Mouse (Mus musculus) CH12F3 (cell line): ENCODE measurements around the gene Adamts3.

ENCODE experiments used
- in situ Hi-C: fragments of 300-500 bp; cut with MboI; formaldehyde crosslinking; loops from 2 replicates; pipeline ENCODE4 v1.14.3; 2020; ENCODE audit warnings: low sequenced_read_pairs

Adamts3 gene

GRCm38 (mm10) chr5:89883051-89883907 lies at the start of gene Adamts3:
Gene Adamts3 (minus strand): TSS chr5:89883334.
- in situ Hi-C loops: no loop called here

GRCm38 (mm10) chr5:89931511-89931910 lies 48.4 kb upstream of the Adamts3 start:
- in situ Hi-C loops: no loop called here

- in situ Hi-C loops: no loop called here
Measured at GRCm38 (mm10) chr5:89912359-89912758, 29.2 kb upstream of the Adamts3 start.

- in situ Hi-C loops: no loop called here
Measured at GRCm38 (mm10) chr5:89911950-89912349, 28.8 kb upstream of the Adamts3 start.

- in situ Hi-C loops: no loop called here
Measured at GRCm38 (mm10) chr5:89911508-89911907, 28.4 kb upstream of the Adamts3 start.

GRCm38 (mm10) chr5:89906884-89907431 lies 23.8 kb upstream of the Adamts3 start:
- in situ Hi-C loops: no loop called here

- in situ Hi-C loops: no loop called here
Measured at GRCm38 (mm10) chr5:89901026-89901425, 17.9 kb upstream of the Adamts3 start.

GRCm38 (mm10) chr5:89897495-89897894 lies 14.4 kb upstream of the Adamts3 start:
- in situ Hi-C loops: no loop called here

- in situ Hi-C loops: no loop called here
Measured at GRCm38 (mm10) chr5:89895520-89895919, 12.4 kb upstream of the Adamts3 start.

GRCm38 (mm10) chr5:89884991-89885390 lies 1.9 kb upstream of the Adamts3 start:
- in situ Hi-C loops: no loop called here

- in situ Hi-C loops: no loop called here
Measured at GRCm38 (mm10) chr5:89883908-89884204, 722 bp upstream of the Adamts3 start.

GRCm38 (mm10) chr5:89882091-89882734 lies 921 bp downstream of the Adamts3 start:
- in situ Hi-C loops: no loop called here

GRCm38 (mm10) chr5:89881425-89881824 lies 1.7 kb downstream of the Adamts3 start:
- in situ Hi-C loops: no loop called here

- in situ Hi-C loops: no loop called here
Measured at GRCm38 (mm10) chr5:89878866-89879392, 4.2 kb downstream of the Adamts3 start.

GRCm38 (mm10) chr5:89872661-89873060 lies 10.5 kb downstream of the Adamts3 start:
- in situ Hi-C loops: no loop called here

GRCm38 (mm10) chr5:89859603-89860002 lies 23.5 kb downstream of the Adamts3 start:
- in situ Hi-C loops: no loop called here

GRCm38 (mm10) chr5:89858837-89859236 lies 24.3 kb downstream of the Adamts3 start:
- in situ Hi-C loops: no loop called here

- in situ Hi-C loops: no loop called here
Measured at GRCm38 (mm10) chr5:89846551-89846950, 36.6 kb downstream of the Adamts3 start.

- in situ Hi-C loops: no loop called here
Measured at GRCm38 (mm10) chr5:89844354-89844753, 38.8 kb downstream of the Adamts3 start.

- in situ Hi-C loops: no loop called here
Measured at GRCm38 (mm10) chr5:89843478-89843877, 39.7 kb downstream of the Adamts3 start.

GRCm38 (mm10) chr5:89839627-89840026 lies 43.5 kb downstream of the Adamts3 start:
- in situ Hi-C loops: no loop called here

GRCm38 (mm10) chr5:89821175-89821574 lies 62.0 kb downstream of the Adamts3 start:
- in situ Hi-C loops: no loop called here
